In the genomic region with DNA sequence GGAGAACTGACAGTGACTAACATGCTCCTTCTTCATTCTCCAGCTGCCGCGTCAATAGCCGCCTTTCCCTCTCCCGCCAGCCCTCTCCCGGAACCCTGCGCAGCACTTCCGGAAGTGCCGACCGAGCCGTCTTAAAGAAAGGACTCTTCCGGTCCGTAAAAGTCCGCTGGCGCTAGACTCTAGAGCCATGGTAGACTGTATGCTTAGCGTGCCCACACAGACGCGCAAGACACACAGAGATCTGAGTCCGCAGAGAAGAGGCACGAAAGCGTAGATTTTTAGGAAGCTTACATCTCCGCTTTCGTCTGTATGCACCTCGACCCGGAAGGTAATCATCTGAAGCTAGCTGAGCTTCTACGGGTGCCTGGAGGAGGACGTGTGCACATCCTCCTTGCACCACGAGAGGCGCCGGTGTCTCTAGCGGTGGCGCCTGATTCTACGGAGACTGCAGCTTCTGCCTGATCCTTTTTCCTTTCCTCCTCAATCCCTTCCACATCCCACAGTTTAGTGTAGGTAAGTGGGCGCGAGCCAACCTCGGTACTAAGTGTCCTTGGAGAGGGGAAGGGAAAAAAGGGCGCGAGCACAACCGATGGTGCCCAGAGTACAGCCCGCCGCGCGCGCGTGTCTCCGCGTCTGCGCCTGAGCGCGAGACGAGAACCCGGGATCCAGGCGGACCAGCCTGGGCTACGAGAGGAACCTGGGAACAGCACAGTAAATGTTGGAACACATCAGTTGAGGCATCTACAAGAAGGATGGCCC, we compare ENCODE assay signal across 8 mouse cellular contexts. TPM values are rescaled to one million over a fixed set of nuclear protein-coding genes. Genes with fewer than 3 reads are reported as not detected.
DNase-seq lines count a peak whose midpoint lies in the region; ATAC-seq and TF ChIP-seq lines count a peak whose summit lies in the region.

Gene Nudt5 (plus strand): TSS at position 147 of the 759 bp plus-strand sequence.
Gene Cdc123 (minus strand): TSS at position 292 of the 759 bp plus-strand sequence.

- TF ChIP-seq EP300 in ES-Bruce4 (IDR thresholded peaks at IDR 0.05; ENCODE audit: insufficient read depth, low read depth, low read length), result no peak
- peak; percentile 71; the same call in 1 of the 2 replicates for TF ChIP-seq EP300 in liver, postnatal 0 days (IDR thresholded peaks at IDR 0.05; ENCODE audit: low read depth)

- H3K27ac ChIP-seq in ES-Bruce4 (ENCODE audit: insufficient read depth, low read length), result peak within 1 kb of the TSS; percentile 63; the same call in 1 of the 2 replicates
- peak within 1 kb of the TSS; percentile 90 for H3K27ac ChIP-seq in forebrain, embryonic 13.5 days
- peak within 1 kb of the TSS; percentile 86 for H3K27ac ChIP-seq in liver, postnatal 0 days (ENCODE audit: low read depth)
- H3K27ac ChIP-seq in neural tube, embryonic 14.5 days (ENCODE audit: low read depth, low read length), result peak within 1 kb of the TSS; percentile 78

- H3K36me3 ChIP-seq in ES-Bruce4 (ENCODE audit: control insufficient read depth, insufficient read depth, low read length, poor library complexity, severe bottlenecking), result peaks cover 12% of the 10 kb centered on the region; the same call in 1 of the 2 replicates
- H3K36me3 ChIP-seq in forebrain, embryonic 13.5 days (ENCODE audit: poor library complexity, severe bottlenecking), result peaks cover 29% of the 10 kb centered on the region
- peaks cover 20% of the 10 kb centered on the region for H3K36me3 ChIP-seq in liver, postnatal 0 days (replicated peaks; ENCODE audit: insufficient read depth, low read length)
- H3K36me3 ChIP-seq in neural tube, embryonic 14.5 days (ENCODE audit: control insufficient read depth, insufficient read depth, low read length), result peaks cover 13% of the 10 kb centered on the region

- DNase-seq in heart, postnatal 10 days, result peak; percentile 92 to 93
- peak; percentile 80 for DNase-seq in large intestine, adult 2 months (ENCODE audit: low read depth, low spot score)
- peak; percentile 88 for DNase-seq in liver, postnatal 0 days
- DNase-seq in testis, postnatal 10 days (ENCODE audit: low spot score), result peak; percentile 85

- no peaks in the 10 kb centered on the region for H3K4me1 ChIP-seq in ES-Bruce4 (ENCODE audit: control insufficient read depth, insufficient read depth, low read length)
- peaks cover 23% of the 10 kb centered on the region for H3K4me1 ChIP-seq in forebrain, embryonic 13.5 days
- peaks cover 8% of the 10 kb centered on the region for H3K4me1 ChIP-seq in liver, postnatal 0 days (ENCODE audit: insufficient read depth)
- peaks cover 4% of the 10 kb centered on the region; the same call in 1 of the 2 replicates for H3K4me1 ChIP-seq in neural tube, embryonic 14.5 days (ENCODE audit: control insufficient read depth, insufficient read depth, low read length)

- TF ChIP-seq CTCF in ES-Bruce4 (IDR thresholded peaks at IDR 0.05; ENCODE audit: low read depth, low read length), result peak; percentile 44
- TF ChIP-seq CTCF in liver, postnatal 0 days (IDR thresholded peaks at IDR 0.05; ENCODE audit: low read depth), result peak; percentile 89

- H3K4me2 ChIP-seq in forebrain, embryonic 13.5 days, result peak within 1 kb of the TSS; percentile 64
- peak within 1 kb of the TSS; percentile 74 for H3K4me2 ChIP-seq in liver, postnatal 0 days (ENCODE audit: low read depth, low read length)
- H3K4me2 ChIP-seq in neural tube, embryonic 14.5 days (ENCODE audit: low read depth, low read length), result peak within 1 kb of the TSS; percentile 53

- WGBS in forebrain, embryonic 13.5 days, result under 1% methylated on average over 53 of the region's 53 CpGs
- under 1% methylated on average over 53 of the region's 53 CpGs for WGBS in large intestine, adult 2 months
- under 1% methylated on average over 53 of the region's 53 CpGs for WGBS in liver, postnatal 0 days (ENCODE audit: insufficient replicate concordance)
- under 1% methylated on average over 53 of the region's 53 CpGs for WGBS in neural tube, embryonic 14.5 days

- peak within 1 kb of the TSS; percentile 85 for H3K4me3 ChIP-seq in ES-Bruce4 (ENCODE audit: low read depth, low read length)
- H3K4me3 ChIP-seq in forebrain, embryonic 13.5 days, result peak within 1 kb of the TSS; percentile 80
- H3K4me3 ChIP-seq in liver, postnatal 0 days (ENCODE audit: low read depth, low read length), result peak within 1 kb of the TSS; percentile 81
- H3K4me3 ChIP-seq in neural tube, embryonic 14.5 days (ENCODE audit: low read depth, low read length), result peak within 1 kb of the TSS; percentile 53

- H3K27me3 ChIP-seq in ES-Bruce4 (ENCODE audit: control insufficient read depth, insufficient read depth, low read length, poor library complexity, severe bottlenecking), result no peaks in the 10 kb centered on the region
- no peaks in the 10 kb centered on the region for H3K27me3 ChIP-seq in forebrain, embryonic 13.5 days
- H3K27me3 ChIP-seq in liver, postnatal 0 days (ENCODE audit: insufficient read depth, low read length), result no peaks in the 10 kb centered on the region
- H3K27me3 ChIP-seq in neural tube, embryonic 14.5 days (ENCODE audit: control insufficient read depth, insufficient read depth, low read length), result no peaks in the 10 kb centered on the region

- peak; percentile 95 for ATAC-seq in cerebellum, adult (ENCODE audit: insufficient number of reproducible peaks, low FRiP score, low TSS enrichment)
- ATAC-seq in forebrain, embryonic 13.5 days, result peak; percentile 98
- peak; percentile 98 for ATAC-seq in liver, postnatal 0 days
- ATAC-seq in neural tube, embryonic 14.5 days (ENCODE audit: low read depth), result peak; percentile 98

- H3K9ac ChIP-seq in ES-Bruce4 (ENCODE audit: low read depth, poor library complexity, severe bottlenecking), result peak within 1 kb of the TSS; percentile 72
- H3K9ac ChIP-seq in forebrain, embryonic 13.5 days, result peak within 1 kb of the TSS; percentile 74
- H3K9ac ChIP-seq in liver, postnatal 0 days (replicated peaks), result peak within 1 kb of the TSS; percentile 85
- H3K9ac ChIP-seq in neural tube, embryonic 14.5 days (replicated peaks; ENCODE audit: low read depth, low read length), result peak within 1 kb of the TSS; percentile 60

- no peaks in the 10 kb centered on the region for H3K9me3 ChIP-seq in ES-Bruce4 (replicated peaks; ENCODE audit: control insufficient read depth, insufficient read depth, low read length, poor library complexity, severe bottlenecking)
- H3K9me3 ChIP-seq in forebrain, embryonic 13.5 days (replicated peaks), result no peaks in the 10 kb centered on the region
- no peaks in the 10 kb centered on the region for H3K9me3 ChIP-seq in liver, postnatal 0 days (ENCODE audit: low read length)
- H3K9me3 ChIP-seq in neural tube, embryonic 14.5 days (ENCODE audit: control insufficient read depth, low read length), result no peaks in the 10 kb centered on the region

- no peak for TF ChIP-seq POLR2A in ES-Bruce4 (IDR thresholded peaks at IDR 0.05; ENCODE audit: insufficient read depth, low read length)

- intact Hi-C loops in heart, postnatal 10 days (cut with DNase I), result no loop called here

RNA-seq across cellular contexts. Expression of gene Nudt5, which starts in this region (rescaled TPM):
- polyA plus RNA-seq in ES-Bruce4 (2011; ENCODE audit: insufficient read depth, insufficient read length, low read depth, missing spikeins), result 112 and 123 TPM in 2 replicates
- polyA plus RNA-seq in forebrain, embryonic 13.5 days (2015; fragmentation: Nextera tagmentation; extraction: Ambion mirVana), result 56.3 and 58.4 TPM in 2 replicates
- 10 to 100 TPM; 23.4 to 26.3 TPM for total RNA-seq in heart, postnatal 10 days (2021)
- 15.1 and 37.5 TPM in 2 replicates for polyA plus RNA-seq in large intestine, adult 2 months (2012; rRNA removed)
- 23.8 and 25.7 TPM in 2 replicates for polyA plus RNA-seq in liver, postnatal 0 days (2015; fragmentation: Nextera tagmentation; extraction: Ambion mirVana)
- polyA plus RNA-seq in neural tube, embryonic 14.5 days (2014; fragmentation: Nextera tagmentation; extraction: Ambion mirVana), result 22.7 and 27.3 TPM in 2 replicates

RNA-seq across cellular contexts. Expression of gene Cdc123, which starts in this region (rescaled TPM):
- 133 and 142 TPM in 2 replicates for polyA plus RNA-seq in ES-Bruce4 (2011; ENCODE audit: insufficient read depth, insufficient read length, low read depth, missing spikeins)
- polyA plus RNA-seq in forebrain, embryonic 13.5 days (2015; fragmentation: Nextera tagmentation; extraction: Ambion mirVana), result 396 and 404 TPM in 2 replicates
- total RNA-seq in heart, postnatal 10 days (2021), result 10 to 100 TPM; 85.3 to 92.4 TPM
- 89.1 and 98.5 TPM in 2 replicates for polyA plus RNA-seq in large intestine, adult 2 months (2012; rRNA removed)
- 122 and 136 TPM in 2 replicates for polyA plus RNA-seq in liver, postnatal 0 days (2015; fragmentation: Nextera tagmentation; extraction: Ambion mirVana)
- polyA plus RNA-seq in neural tube, embryonic 14.5 days (2014; fragmentation: Nextera tagmentation; extraction: Ambion mirVana), result 241 and 270 TPM in 2 replicates

Comparison
In these comparisons a context has a peak if more than half of its experiments do, and no peak if none do; other contexts are left out.
1. Peak in every context shown above with its lines: DNase-seq, ATAC-seq, H3K4me3 ChIP-seq and H3K27ac ChIP-seq.